Mouse (Mus musculus) embryonic facial prominence, embryonic 15.5 days (tissue): ENCODE data around the gene Btg2. TPM values are rescaled to one million over a fixed set of nuclear protein-coding genes. Genes with fewer than 3 reads are reported as not detected.

Experiments used
- ATAC-seq: fragments of 200-750 bp; cut with Nextera tagmentation; 2 replicates; pipeline ENCODE4 v1.8.0; 2017; ENCODE audit warnings: low read depth, moderate TSS enrichment; ENCODE audit not compliant: insufficient number of reproducible peaks, low FRiP score, low TSS enrichment
- H3K27ac ChIP-seq: fragments of 300-500 bp; sonication (generic); replicated peaks from 2 replicates; pipeline ENCODE4 v1.5.1; 2015; ENCODE audit warnings: mild to moderate bottlenecking, inconsistent platforms
- H3K27me3 ChIP-seq: fragments of 300-500 bp; sonication (generic); 2 replicates; pipeline ENCODE4 v1.6.1; 2015; ENCODE audit warnings: inconsistent platforms
- H3K36me3 ChIP-seq: fragments of 300-500 bp; sonication (generic); 2 replicates; pipeline ENCODE4 v1.6.1; 2015; ENCODE audit warnings: mild to moderate bottlenecking, inconsistent platforms
- H3K4me1 ChIP-seq: fragments of 300-500 bp; sonication (generic); 2 replicates; pipeline ENCODE4 v1.6.1; 2015; ENCODE audit warnings: inconsistent platforms
- H3K4me2 ChIP-seq: fragments of 300-500 bp; sonication (generic); replicated peaks from 2 replicates; pipeline ENCODE4 v1.6.1; 2015; ENCODE audit warnings: mild to moderate bottlenecking, inconsistent platforms
- H3K4me3 ChIP-seq: fragments of 300-500 bp; sonication (generic); replicated peaks from 2 replicates; pipeline ENCODE4 v1.5.1; 2015; ENCODE audit warnings: mild to moderate bottlenecking, inconsistent platforms
- H3K9ac ChIP-seq: fragments of 300-500 bp; sonication (generic); 2 replicates; pipeline ENCODE4 v1.6.1; 2015; ENCODE audit warnings: inconsistent platforms
- H3K9me3 ChIP-seq: fragments of 300-500 bp; sonication (generic); replicated peaks from 2 replicates; pipeline ENCODE4 v1.6.1; 2016; ENCODE audit warnings: inconsistent platforms
- WGBS: fragments of 180-500 bp; shearing (Covaris S2); methylation state at CpG from one replicate; pipeline ENCODE4 v1.1.7; 2015; 5-methylcytosine and 5-hydroxymethylcytosine counted together
- polyA plus RNA-seq: library from polyadenylated mRNA; unstranded; fragments of >200 nt; fragmentation: Nextera tagmentation; extraction: Ambion mirVana; gene quantifications from 2 replicates; pipeline ENCODE4 v1.2.1, GENCODE M21; 2015

Gene Btg2
- polyA plus RNA-seq, 1 experiment from 2014 or later: 39.9 TPM

DNA sequence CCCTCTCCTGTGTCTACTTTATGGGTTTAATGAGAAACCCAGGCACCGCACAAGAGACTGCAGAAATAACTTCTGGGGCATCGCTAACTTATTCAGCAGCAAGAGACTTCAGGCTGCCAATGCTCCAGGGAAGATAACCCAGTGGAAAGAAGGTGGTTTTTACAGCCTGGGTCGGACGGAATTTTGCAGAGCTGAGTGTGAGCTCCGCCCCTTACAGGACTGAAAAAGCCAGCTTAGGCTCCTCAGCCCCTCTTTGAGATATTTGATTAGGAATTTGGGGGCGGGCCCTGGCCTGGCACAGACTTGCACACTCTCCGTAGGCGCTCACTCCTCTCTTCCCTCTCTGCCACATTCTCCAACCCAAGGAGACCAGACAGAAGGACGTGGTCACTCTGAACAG lies 41.7 kb downstream of the Btg2 start, which contains the start of gene Fmod:
Gene Fmod (plus strand): TSS at position 83 of the 400 bp plus-strand sequence.
- Histone ChIP-seq H3K4me2 (peak within 1 kb of the TSS; percentile 34), H3K4me3 (no peak within 1 kb of the TSS), H3K9ac (no peak within 1 kb of the TSS), H3K27ac (peak within 1 kb of the TSS; percentile 65), H3K36me3 (no peaks in the 10 kb centered on the region), H3K27me3 (no peaks in the 10 kb centered on the region), H3K9me3 (no peaks in the 10 kb centered on the region), H3K4me1 (peaks cover 16% of the 10 kb centered on the region)
- 21% methylated on average over 9 of the region's 9 CpGs for WGBS
- no peak; the same call in 1 of the 2 replicates for ATAC-seq

DNA sequence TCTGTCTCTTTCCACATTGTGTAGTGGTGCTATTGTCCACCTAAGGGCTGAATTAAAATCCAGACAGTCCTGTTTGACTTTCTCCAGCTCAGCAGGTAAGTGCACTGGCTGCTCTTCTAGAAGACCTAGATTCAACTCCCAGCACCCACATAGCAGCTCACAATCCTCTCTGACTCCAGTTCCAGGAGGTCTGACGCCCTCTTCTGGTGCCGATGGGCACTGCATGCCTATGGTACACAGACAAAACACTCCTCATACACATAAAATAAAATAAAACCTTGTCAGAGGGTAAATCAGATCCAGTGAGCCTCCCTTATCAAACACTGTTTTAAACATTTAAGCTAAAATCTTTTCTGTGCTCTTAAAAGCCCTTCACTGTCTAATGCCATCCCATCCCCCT lies 42.4 kb downstream of the Btg2 start:
- Histone ChIP-seq H3K9me3 (no peaks in the 10 kb centered on the region), H3K4me2 (no peak overlapping the region), H3K27ac (peak overlapping the region; percentile 34; the same call in 1 of the 2 replicates), H3K9ac (no peak overlapping the region), H3K36me3 (no peaks in the 10 kb centered on the region), H3K27me3 (no peaks in the 10 kb centered on the region), H3K4me1 (peaks cover 13% of the 10 kb centered on the region), H3K4me3 (no peak overlapping the region)
- 68% methylated on average over 2 of the region's 2 CpGs for WGBS
- no peak for ATAC-seq

DNA sequence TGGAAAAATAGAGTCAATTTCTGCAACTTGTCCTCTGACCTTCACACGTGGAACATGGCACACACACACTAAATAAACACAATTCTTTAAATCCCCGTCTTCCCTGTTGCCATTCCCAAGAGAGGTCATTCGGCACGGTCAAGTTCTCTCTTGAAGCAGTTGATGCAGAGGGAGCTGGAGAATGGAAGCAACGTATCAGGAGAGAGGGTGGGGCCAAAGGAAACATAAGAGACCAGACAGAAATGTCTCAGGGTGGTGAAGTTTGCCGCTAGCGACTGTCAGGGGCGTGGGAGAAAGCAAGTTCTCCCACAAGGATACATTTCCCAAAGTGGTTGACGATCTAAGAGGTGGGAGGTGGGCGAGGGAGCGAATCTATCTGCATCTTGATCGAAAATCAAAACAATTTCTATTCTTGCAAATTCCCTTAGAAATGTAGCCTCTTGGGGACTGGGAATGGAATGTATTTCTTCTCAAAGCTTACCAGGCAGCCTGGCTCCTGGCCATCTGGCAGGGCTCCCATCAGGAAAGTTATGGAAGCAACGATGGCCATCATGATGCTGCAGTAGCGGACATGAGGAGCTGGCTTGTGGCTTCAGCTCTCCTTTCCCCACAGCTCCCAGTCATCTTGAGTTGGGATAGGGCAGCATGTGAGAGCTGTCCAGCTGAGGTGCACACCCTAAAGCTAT lies 50.6 kb downstream of the Btg2 start:
- ATAC-seq: no peak
- no peak overlapping the region for H3K4me3 ChIP-seq
- H3K9ac ChIP-seq: no peak overlapping the region
- no peak overlapping the region for H3K4me2 ChIP-seq
- H3K9me3 ChIP-seq: no peaks in the 10 kb centered on the region
- WGBS: 65% methylated on average over 14 of the region's 14 CpGs
- no peaks in the 10 kb centered on the region for H3K27me3 ChIP-seq
- no peak overlapping the region for H3K27ac ChIP-seq
- H3K36me3 ChIP-seq: no peaks in the 10 kb centered on the region
- H3K4me1 ChIP-seq: no peaks in the 10 kb centered on the region; the same call in 1 of the 2 replicates

DNA sequence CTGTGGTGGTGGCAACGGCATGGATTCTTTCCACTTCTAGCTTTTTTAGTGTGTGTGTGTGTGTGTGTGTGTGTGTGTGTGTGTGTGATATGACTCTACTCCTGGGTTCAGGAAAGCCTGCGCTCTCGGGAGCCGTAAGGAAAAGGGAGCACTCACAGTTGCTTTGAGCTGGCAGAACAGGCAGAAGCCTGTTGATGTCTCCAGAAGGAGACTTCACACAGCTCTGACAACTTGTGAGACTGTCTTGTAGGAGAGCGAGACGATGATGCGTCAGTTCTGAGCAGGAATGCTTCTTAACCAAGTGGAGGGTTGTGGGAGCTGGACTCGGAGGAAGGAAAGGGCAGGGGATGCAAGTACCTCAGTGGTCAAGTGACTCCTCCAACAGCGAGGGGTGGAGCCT lies 52.2 kb downstream of the Btg2 start:
- Histone ChIP-seq H3K27ac (no peak overlapping the region), H3K4me3 (no peak overlapping the region), H3K9ac (no peak overlapping the region), H3K9me3 (no peaks in the 10 kb centered on the region), H3K27me3 (no peaks in the 10 kb centered on the region), H3K36me3 (no peaks in the 10 kb centered on the region), H3K4me2 (no peak overlapping the region), H3K4me1 (no peaks in the 10 kb centered on the region; the same call in 1 of the 2 replicates)
- ATAC-seq: no peak
- WGBS: 79% methylated on average over 9 of the region's 9 CpGs

GRCm38 (mm10) chr1:134025975-134026374 lies 52.9 kb downstream of the Btg2 start:
- Histone ChIP-seq H3K9ac (no peak overlapping the region), H3K9me3 (no peaks in the 10 kb centered on the region), H3K36me3 (no peaks in the 10 kb centered on the region), H3K4me1 (peaks cover 2% of the 10 kb centered on the region; the same call in 1 of the 2 replicates), H3K27me3 (no peaks in the 10 kb centered on the region), H3K27ac (no peak overlapping the region), H3K4me2 (no peak overlapping the region), H3K4me3 (no peak overlapping the region)
- no peak for ATAC-seq
- 76% methylated on average over 5 of the region's 5 CpGs for WGBS

Other genes starting within 250 kb of the Btg2 start
- gene Optc, start 171.1 kb downstream of the Btg2 start, polyA plus RNA-seq: 1.1 and 1.2 TPM in 2 replicates
- gene Prelp, start 157.7 kb downstream of the Btg2 start, polyA plus RNA-seq: 6.7 and 8.2 TPM in 2 replicates
- gene Fmod, start 41.9 kb downstream of the Btg2 start, polyA plus RNA-seq: 22.2 and 30.8 TPM in 2 replicates
- 0.61 and 0.67 TPM in 2 replicates for gene Chit1, start 32.1 kb upstream of the Btg2 start, polyA plus RNA-seq
- 22.8 and 30.2 TPM in 2 replicates for gene Chil1, start 103.1 kb upstream of the Btg2 start, polyA plus RNA-seq
- gene Mybph, start 114.3 kb upstream of the Btg2 start, polyA plus RNA-seq: 102 and 127 TPM in 2 replicates
- gene Adora1, start 156.3 kb upstream of the Btg2 start, polyA plus RNA-seq: 3.8 and 4.1 TPM in 2 replicates
- gene Myog, start 210.9 kb upstream of the Btg2 start, polyA plus RNA-seq: 186 and 239 TPM in 2 replicates